9 mouse cellular contexts compared by ENCODE assay signal in genomic region chr11:102411704-102412103, GRCm38 (mm10). TPM values are rescaled to one million over a fixed set of nuclear protein-coding genes. Genes with fewer than 3 reads are reported as not detected.
A peak's percentile ranks its signal among the peaks of the same experiment; 100 is the strongest.
DNase-seq lines count a peak whose midpoint lies in the region; ATAC-seq and TF ChIP-seq lines count a peak whose summit lies in the region.
"Had no signal": no experiment of that assay in that cellular context is flagged by ENCODE, and none has a peak within 500 bp of the region (broad histone marks: within the 10 kb centered on the region; RNA-seq: fewer than 3 reads in every experiment).

No protein-coding gene starts in this region.

- peak; percentile 97 for TF ChIP-seq CTCF in kidney, postnatal 0 days (IDR thresholded peaks at IDR 0.05; ENCODE audit: low read depth)

- H3K27me3 ChIP-seq in kidney, embryonic 14.5 days (ENCODE audit: control insufficient read depth, insufficient read depth, low read length) = no peaks in the 10 kb centered on the region
- H3K27me3 ChIP-seq in kidney, postnatal 0 days (ENCODE audit: insufficient read depth, low read length) = no peaks in the 10 kb centered on the region
- no peaks in the 10 kb centered on the region for H3K27me3 ChIP-seq in liver, embryonic 11.5 days (replicated peaks; ENCODE audit: control insufficient read depth, insufficient read depth, low read length)
- H3K27me3 ChIP-seq: embryonic facial prominence, embryonic 13.5 days had no signal

- ATAC-seq in kidney, embryonic 14.5 days (ENCODE audit: low FRiP score, low TSS enrichment) = no peak
- ATAC-seq in kidney, postnatal 0 days (replicated peaks; ENCODE audit: low FRiP score, low read depth) = no peak
- ATAC-seq in liver, embryonic 11.5 days (replicated peaks; ENCODE audit: low FRiP score) = 0 out of 2 replicates have a peak, but pooled peaks have one; percentile 10

- H3K9ac ChIP-seq in kidney, embryonic 14.5 days (ENCODE audit: low read depth, low read length) = no peak overlapping the region
- H3K9ac ChIP-seq in kidney, postnatal 0 days (ENCODE audit: low read depth, low read length) = no peak overlapping the region
- H3K9ac ChIP-seq in liver, embryonic 11.5 days (ENCODE audit: low read depth, low read length) = no peak overlapping the region
- H3K9ac ChIP-seq: embryonic facial prominence, embryonic 13.5 days had no signal

- H3K27ac ChIP-seq in kidney, embryonic 14.5 days (ENCODE audit: low read depth, low read length) = no peak overlapping the region
- H3K27ac ChIP-seq in kidney, postnatal 0 days = no peak overlapping the region
- H3K27ac ChIP-seq in liver, embryonic 11.5 days (ENCODE audit: low read depth, low read length) = no peak overlapping the region
- H3K27ac ChIP-seq: embryonic facial prominence, embryonic 13.5 days had no signal

- WGBS in kidney, embryonic 14.5 days = 7% methylated on average over 11 of the region's 11 CpGs
- 6% methylated on average over 11 of the region's 11 CpGs for WGBS in kidney, postnatal 0 days
- 7% methylated on average over 11 of the region's 11 CpGs for WGBS in liver, embryonic 11.5 days

- H3K36me3 ChIP-seq in kidney, embryonic 14.5 days (ENCODE audit: control insufficient read depth, insufficient read depth, low read length) = no peaks in the 10 kb centered on the region
- no peaks in the 10 kb centered on the region for H3K36me3 ChIP-seq in kidney, postnatal 0 days (ENCODE audit: insufficient read depth, low read length)
- H3K36me3 ChIP-seq in liver, embryonic 11.5 days (ENCODE audit: control insufficient read depth, insufficient read depth, low read length) = no peaks in the 10 kb centered on the region
- H3K36me3 ChIP-seq: embryonic facial prominence, embryonic 13.5 days had no signal

- H3K4me3 ChIP-seq in kidney, embryonic 14.5 days (ENCODE audit: low read length) = no peak overlapping the region
- no peak overlapping the region for H3K4me3 ChIP-seq in kidney, postnatal 0 days (replicated peaks; ENCODE audit: low read depth, low read length)
- H3K4me3 ChIP-seq in liver, embryonic 11.5 days (ENCODE audit: low read depth, low read length) = no peak overlapping the region
- H3K4me3 ChIP-seq: embryonic facial prominence, embryonic 13.5 days had no signal

- H3K4me2 ChIP-seq in kidney, embryonic 14.5 days (replicated peaks; ENCODE audit: low read depth, low read length) = no peak overlapping the region
- no peak overlapping the region for H3K4me2 ChIP-seq in kidney, postnatal 0 days (ENCODE audit: low read length)
- H3K4me2 ChIP-seq in liver, embryonic 11.5 days = no peak overlapping the region
- H3K4me2 ChIP-seq: embryonic facial prominence, embryonic 13.5 days had no signal

- H3K9me3 ChIP-seq in kidney, embryonic 14.5 days (ENCODE audit: control insufficient read depth, low read length) = no peaks in the 10 kb centered on the region
- no peaks in the 10 kb centered on the region for H3K9me3 ChIP-seq in kidney, postnatal 0 days (replicated peaks; ENCODE audit: low read length)
- H3K9me3 ChIP-seq in liver, embryonic 11.5 days (ENCODE audit: control insufficient read depth, low read length) = no peaks in the 10 kb centered on the region
- H3K9me3 ChIP-seq: embryonic facial prominence, embryonic 13.5 days had no signal

- H3K4me1 ChIP-seq in kidney, embryonic 14.5 days (ENCODE audit: control insufficient read depth, insufficient read depth, low read length) = no peaks in the 10 kb centered on the region
- H3K4me1 ChIP-seq in kidney, postnatal 0 days (replicated peaks; ENCODE audit: insufficient read depth, low read length) = no peaks in the 10 kb centered on the region
- H3K4me1 ChIP-seq in liver, embryonic 11.5 days (replicated peaks; ENCODE audit: control insufficient read depth, insufficient read depth, low read length) = peaks cover 13% of the 10 kb centered on the region

- peak; percentile 91 for DNase-seq in kidney, adult 11 months
- DNase-seq in cerebellum, adult 11-12 months = peak; percentile 84
- DNase-seq in gastrocnemius, adult 18-20 months (ENCODE audit: low spot score) = peak; percentile 94
- peak; percentile 95 for DNase-seq in kidney, postnatal 0 days (ENCODE audit: low spot score)
- DNase-seq in liver, embryonic 11.5 days (ENCODE audit: low spot score) = peak; percentile 83
- DNase-seq in ovary, postnatal 10 days (ENCODE audit: low spot score) = peak; percentile 83
- peak; percentile 85 for DNase-seq in thymus, postnatal 0 days (ENCODE audit: low spot score)

RNA-seq across cellular contexts. Expression of gene Slc25a39, which starts 4.0 kb away (rescaled TPM):
- polyA plus RNA-seq in kidney, embryonic 14.5 days (2014; fragmentation: Nextera tagmentation; extraction: Ambion mirVana) = 224 and 274 TPM in 2 replicates
- total RNA-seq in gastrocnemius, adult 18-20 months (2021) = 10 to 100 TPM; 61.2 to 62.0 TPM
- 352 and 383 TPM in 2 replicates for polyA plus RNA-seq in kidney, postnatal 0 days (2015; fragmentation: Nextera tagmentation; extraction: Ambion mirVana)
- 282 and 283 TPM in 2 replicates for polyA plus RNA-seq in liver, embryonic 11.5 days (2014; fragmentation: Nextera tagmentation; extraction: Ambion mirVana)
- 97.8 and 107 TPM in 2 replicates for polyA plus RNA-seq in thymus, postnatal 0 days (2015; fragmentation: Nextera tagmentation; extraction: Ambion mirVana)

RNA-seq across cellular contexts. Expression of gene Grn, which starts 18.4 kb away (rescaled TPM):
- 81.0 and 103 TPM in 2 replicates for polyA plus RNA-seq in kidney, embryonic 14.5 days (2014; fragmentation: Nextera tagmentation; extraction: Ambion mirVana)
- total RNA-seq in gastrocnemius, adult 18-20 months (2021) = 10 to 100 TPM; 17.1 to 20.7 TPM
- 191 and 209 TPM in 2 replicates for polyA plus RNA-seq in kidney, postnatal 0 days (2015; fragmentation: Nextera tagmentation; extraction: Ambion mirVana)
- 68.1 and 69.5 TPM in 2 replicates for polyA plus RNA-seq in liver, embryonic 11.5 days (2014; fragmentation: Nextera tagmentation; extraction: Ambion mirVana)
- polyA plus RNA-seq in thymus, postnatal 0 days (2015; fragmentation: Nextera tagmentation; extraction: Ambion mirVana) = 86.4 and 90.6 TPM in 2 replicates

RNA-seq across cellular contexts. Expression of gene Rundc3a, which starts 18.5 kb away (rescaled TPM):
- polyA plus RNA-seq in kidney, embryonic 14.5 days (2014; fragmentation: Nextera tagmentation; extraction: Ambion mirVana) = 1.7 and 1.9 TPM in 2 replicates
- not detected for total RNA-seq in gastrocnemius, adult 18-20 months (2021)
- 7.0 and 9.2 TPM in 2 replicates for polyA plus RNA-seq in kidney, postnatal 0 days (2015; fragmentation: Nextera tagmentation; extraction: Ambion mirVana)
- polyA plus RNA-seq in liver, embryonic 11.5 days (2014; fragmentation: Nextera tagmentation; extraction: Ambion mirVana) = 1.8 and 2.6 TPM in 2 replicates
- 1.1 and 1.4 TPM in 2 replicates for polyA plus RNA-seq in thymus, postnatal 0 days (2015; fragmentation: Nextera tagmentation; extraction: Ambion mirVana)

RNA-seq across cellular contexts. Expression of gene Fam171a2, which starts 35.8 kb away (rescaled TPM):
- polyA plus RNA-seq in kidney, embryonic 14.5 days (2014; fragmentation: Nextera tagmentation; extraction: Ambion mirVana) = 12.3 and 14.7 TPM in 2 replicates
- 1 to 10 TPM in 1 of 2 experiments, under 1 TPM in 1; 0.62 to 1.1 TPM for total RNA-seq in gastrocnemius, adult 18-20 months (2021)
- polyA plus RNA-seq in kidney, postnatal 0 days (2015; fragmentation: Nextera tagmentation; extraction: Ambion mirVana) = 5.9 and 6.4 TPM in 2 replicates
- polyA plus RNA-seq in liver, embryonic 11.5 days (2014; fragmentation: Nextera tagmentation; extraction: Ambion mirVana) = 1.8 and 2.0 TPM in 2 replicates
- polyA plus RNA-seq in thymus, postnatal 0 days (2015; fragmentation: Nextera tagmentation; extraction: Ambion mirVana) = 0.42 and 0.79 TPM in 2 replicates

RNA-seq across cellular contexts. Expression of gene Slc4a1, which starts 45.7 kb away (rescaled TPM):
- 3.0 and 3.3 TPM in 2 replicates for polyA plus RNA-seq in kidney, embryonic 14.5 days (2014; fragmentation: Nextera tagmentation; extraction: Ambion mirVana)
- under 1 TPM in 1 of 2 experiments, not detected in 1; 0.07 TPM for total RNA-seq in gastrocnemius, adult 18-20 months (2021)
- 7.4 and 8.0 TPM in 2 replicates for polyA plus RNA-seq in kidney, postnatal 0 days (2015; fragmentation: Nextera tagmentation; extraction: Ambion mirVana)
- polyA plus RNA-seq in liver, embryonic 11.5 days (2014; fragmentation: Nextera tagmentation; extraction: Ambion mirVana) = 191 and 229 TPM in 2 replicates
- 0.48 and 0.53 TPM in 2 replicates for polyA plus RNA-seq in thymus, postnatal 0 days (2015; fragmentation: Nextera tagmentation; extraction: Ambion mirVana)
